12 mouse cellular contexts compared by ENCODE assay signal in genomic region chr11:24843839-24844738, GRCm38 (mm10).
A peak's percentile ranks its signal among the peaks of the same experiment; 100 is the strongest.
DNase-seq lines count a peak whose midpoint lies in the region; ATAC-seq lines count a peak whose summit lies in the region.
"Had no signal": no experiment of that assay in that cellular context is flagged by ENCODE, and none has a peak within 500 bp of the region (broad histone marks: within the 10 kb centered on the region; RNA-seq: fewer than 3 reads in every experiment).

No protein-coding gene starts in this region.

- no peaks in the 10 kb centered on the region for H3K4me1 ChIP-seq in midbrain, embryonic 14.5 days (ENCODE audit: control insufficient read depth, insufficient read depth, low read length)
- H3K4me1 ChIP-seq in midbrain, embryonic 13.5 days (replicated peaks), result no peaks in the 10 kb centered on the region
- H3K4me1 ChIP-seq in embryonic facial prominence, embryonic 14.5 days (ENCODE audit: control insufficient read depth, insufficient read depth, low read length), result peaks cover 10% of the 10 kb centered on the region; the same call in 1 of the 2 replicates
- H3K4me1 ChIP-seq: liver, embryonic 13.5 days had no signal

- no peak overlapping the region for H3K9ac ChIP-seq in midbrain, embryonic 14.5 days (replicated peaks; ENCODE audit: low read length)
- H3K9ac ChIP-seq in midbrain, embryonic 13.5 days (replicated peaks), result no peak overlapping the region
- H3K9ac ChIP-seq in embryonic facial prominence, embryonic 14.5 days (ENCODE audit: low read depth, low read length), result no peak overlapping the region
- H3K9ac ChIP-seq: liver, embryonic 13.5 days had no signal

- WGBS in midbrain, embryonic 14.5 days, result 80% methylated on average over 2 of the region's 2 CpGs
- 76% methylated on average over 2 of the region's 2 CpGs for WGBS in midbrain, embryonic 13.5 days
- WGBS in embryonic facial prominence, embryonic 14.5 days, result 55% methylated on average over 2 of the region's 2 CpGs

- no peak overlapping the region for H3K27ac ChIP-seq in midbrain, embryonic 14.5 days (replicated peaks; ENCODE audit: low read depth, low read length)
- no peak overlapping the region for H3K27ac ChIP-seq in midbrain, embryonic 13.5 days
- peak overlapping the region; percentile 39; the same call in 1 of the 2 replicates for H3K27ac ChIP-seq in embryonic facial prominence, embryonic 14.5 days (replicated peaks; ENCODE audit: low read depth, low read length)
- H3K27ac ChIP-seq: liver, embryonic 13.5 days had no signal

- peak; percentile 7 for DNase-seq in kidney, postnatal 10 days
- no peak for DNase-seq in kidney, adult 11 months
- peak; percentile 20 for DNase-seq in midbrain, embryonic 14.5 days
- peak; percentile 89 for DNase-seq in embryonic facial prominence, embryonic 14.5 days (ENCODE audit: low spot score)
- DNase-seq in telencephalon, adult 2 months (ENCODE audit: low read depth, low spot score), result peak; percentile 24
- no peak for DNase-seq in gastrocnemius, postnatal 10 days
- DNase-seq: adrenal gland, postnatal 25 days; cerebellum, adult 9-10 months; gastrocnemius, postnatal 25 days; liver, embryonic 13.5 days; thymus, adult 2 months had no signal

- H3K27me3 ChIP-seq in midbrain, embryonic 14.5 days (ENCODE audit: control insufficient read depth, insufficient read depth, low read length), result no peaks in the 10 kb centered on the region
- H3K27me3 ChIP-seq in midbrain, embryonic 13.5 days, result no peaks in the 10 kb centered on the region
- H3K27me3 ChIP-seq in embryonic facial prominence, embryonic 14.5 days (replicated peaks; ENCODE audit: control insufficient read depth, insufficient read depth, low read length), result no peaks in the 10 kb centered on the region
- H3K27me3 ChIP-seq: liver, embryonic 13.5 days had no signal

- H3K4me2 ChIP-seq in midbrain, embryonic 14.5 days (ENCODE audit: low read length), result no peak overlapping the region
- H3K4me2 ChIP-seq in midbrain, embryonic 13.5 days (replicated peaks), result no peak overlapping the region
- no peak overlapping the region for H3K4me2 ChIP-seq in embryonic facial prominence, embryonic 14.5 days (ENCODE audit: low read depth, low read length)
- H3K4me2 ChIP-seq: liver, embryonic 13.5 days had no signal

- no peaks in the 10 kb centered on the region for H3K36me3 ChIP-seq in midbrain, embryonic 14.5 days (ENCODE audit: control insufficient read depth, insufficient read depth, low read length)
- no peaks in the 10 kb centered on the region for H3K36me3 ChIP-seq in midbrain, embryonic 13.5 days
- no peaks in the 10 kb centered on the region for H3K36me3 ChIP-seq in embryonic facial prominence, embryonic 14.5 days (ENCODE audit: control insufficient read depth, insufficient read depth, low read length)
- H3K36me3 ChIP-seq: liver, embryonic 13.5 days had no signal

- no peak for ATAC-seq in midbrain, embryonic 14.5 days (ENCODE audit: low FRiP score, low TSS enrichment)
- no peak for ATAC-seq in midbrain, embryonic 13.5 days
- no peak; the same call in 1 of the 2 replicates for ATAC-seq in embryonic facial prominence, embryonic 14.5 days (ENCODE audit: low read depth)

- H3K4me3 ChIP-seq in midbrain, embryonic 14.5 days (replicated peaks; ENCODE audit: low read depth, low read length), result no peak overlapping the region
- H3K4me3 ChIP-seq in midbrain, embryonic 13.5 days (replicated peaks), result no peak overlapping the region
- no peak overlapping the region for H3K4me3 ChIP-seq in embryonic facial prominence, embryonic 14.5 days (ENCODE audit: low read depth, low read length)
- H3K4me3 ChIP-seq: liver, embryonic 13.5 days had no signal

- H3K9me3 ChIP-seq in midbrain, embryonic 14.5 days (ENCODE audit: control insufficient read depth, low read length), result no peaks in the 10 kb centered on the region
- no peaks in the 10 kb centered on the region for H3K9me3 ChIP-seq in midbrain, embryonic 13.5 days
- H3K9me3 ChIP-seq in embryonic facial prominence, embryonic 14.5 days (ENCODE audit: control insufficient read depth, low read length), result no peaks in the 10 kb centered on the region
- H3K9me3 ChIP-seq: liver, embryonic 13.5 days had no signal

Comparison
In these comparisons a context has a peak if more than half of its experiments do, and no peak if none do; other contexts are left out.
1. DNase-seq: peak in kidney, postnatal 10 days (single experiment), midbrain, embryonic 14.5 days (single experiment), embryonic facial prominence, embryonic 14.5 days (single experiment) and telencephalon, adult 2 months (single experiment); none in kidney, adult 11 months (single experiment) and gastrocnemius, postnatal 10 days (single experiment).